Mouse (Mus musculus): ENCODE results near the gene Rtca.

GRCm38 (mm10) chr3:116450741-116451140 lies 57.3 kb downstream of the Rtca start:
- no peak for TF ChIP-seq USF1 (IDR thresholded peaks at IDR 0.05; ENCODE audit: low read depth)
- TF ChIP-seq POLR2A (IDR thresholded peaks at IDR 0.05; ENCODE audit: insufficient read length, low read depth), result no peak
- TF ChIP-seq TCF3 (IDR thresholded peaks at IDR 0.05; ENCODE audit: insufficient read length, low read depth), result no peak
- no peak for TF ChIP-seq CEBPB (IDR thresholded peaks at IDR 0.05; ENCODE audit: insufficient read depth, poor library complexity, severe bottlenecking)
